Mouse (Mus musculus) G1E (cell line): ENCODE data around the gene Zfp507. TPM values are rescaled to one million over a fixed set of nuclear protein-coding genes. Genes with fewer than 3 reads are reported as not detected.

Experiments used
- ATAC-seq: 2 replicates; pipeline ENCODE4 v1.8.0; 2016; ENCODE audit warnings: mild to moderate bottlenecking; ENCODE audit not compliant: insufficient number of reproducible peaks, poor library complexity, low FRiP score, severe bottlenecking; ENCODE audit errors: extremely low read depth
- DNase-seq: peaks from one replicate; pipeline ENCODE4 v3.0.0; 2012; ENCODE audit warnings: low spot score
- H3K27me3 ChIP-seq: 2 replicates; pipeline ENCODE4 v1.6.1; 2012; ENCODE audit warnings: mild to moderate bottlenecking, low read length, inconsistent platforms; ENCODE audit not compliant: insufficient read depth
- H3K36me3 ChIP-seq: replicated peaks from 2 replicates; pipeline ENCODE3; 2012; ENCODE audit warnings: mild to moderate bottlenecking, inconsistent platforms
- H3K4me1 ChIP-seq: 2 replicates; pipeline ENCODE4 v1.6.1; 2012; ENCODE audit warnings: low read depth, low read length, inconsistent platforms, mixed read lengths; ENCODE audit not compliant: insufficient read depth
- H3K4me3 ChIP-seq: 2 replicates; pipeline ENCODE4 v1.5.1; 2012; ENCODE audit warnings: low read depth, mild to moderate bottlenecking, inconsistent platforms, low read length, moderate library complexity, mixed read lengths
- H3K9me3 ChIP-seq: replicated peaks from 2 replicates; pipeline ENCODE4 v1.6.1; 2012; ENCODE audit warnings: inconsistent platforms
- CTCF ChIP-seq: IDR thresholded peaks from 2 replicates; pipeline ENCODE4 v1.5.1; 2012; ENCODE audit warnings: low read depth, low read length, inconsistent platforms, mixed read lengths
- GATA1 ChIP-seq: IDR thresholded peaks from 2 replicates; pipeline ENCODE4 v1.6.1; 2012; ENCODE audit warnings: borderline replicate concordance, low read length, inconsistent platforms, mixed read lengths
- GATA2 ChIP-seq: IDR thresholded peaks from 2 replicates; pipeline ENCODE4 v1.6.1; 2012; ENCODE audit warnings: low read depth, low read length, inconsistent platforms, borderline replicate concordance
- POLR2AphosphoS5 ChIP-seq: IDR thresholded peaks from 2 replicates; pipeline ENCODE4 v1.6.1; 2012; ENCODE audit warnings: low read depth, low read length, inconsistent platforms; ENCODE audit not compliant: insufficient replicate concordance
- TAL1 ChIP-seq: conservative IDR thresholded peaks from 2 replicates; pipeline ENCODE4 v1.6.1; 2012; ENCODE audit warnings: low read depth, low read length, inconsistent platforms, mixed read lengths
- polyA plus RNA-seq: library from polyadenylated mRNA; stranded (reverse); fragments of >175 nt; gene quantifications from 2 replicates; pipeline ENCODE4 v1.2.3, GENCODE M21; 2012
- total RNA-seq, 2 experiments: library from RNA; stranded (forward) in 1 of 2; stranded (reverse) in 1 of 2; fragments of 200-1000 nt in 1 of 2; fragments of >200 nt in 1 of 2; fragmentation: Nextera tagmentation in 1 of 2; gene quantifications; 2 replicates each; pipeline ENCODE4 v1.2.3; 2014 to 2017

The Zfp507 gene
- total and polyA plus RNA-seq, 3 experiments, result 8.9 to 48.1 (median 38.4) TPM

- no peaks in the 10 kb centered on the region for H3K9me3 ChIP-seq
- DNase-seq (no peak), ATAC-seq (no peak)
- peaks cover 27% of the 10 kb centered on the region for H3K36me3 ChIP-seq
- TF ChIP-seq CTCF (no peak), TAL1 (no peak)
- no peaks in the 10 kb centered on the region for H3K4me1 ChIP-seq
- H3K4me3 ChIP-seq, result no peak overlapping the region
- no peaks in the 10 kb centered on the region for H3K27me3 ChIP-seq
Measured at GRCm38 (mm10) chr7:35729621-35730031, 73.2 kb downstream of the Zfp507 start.

DNA sequence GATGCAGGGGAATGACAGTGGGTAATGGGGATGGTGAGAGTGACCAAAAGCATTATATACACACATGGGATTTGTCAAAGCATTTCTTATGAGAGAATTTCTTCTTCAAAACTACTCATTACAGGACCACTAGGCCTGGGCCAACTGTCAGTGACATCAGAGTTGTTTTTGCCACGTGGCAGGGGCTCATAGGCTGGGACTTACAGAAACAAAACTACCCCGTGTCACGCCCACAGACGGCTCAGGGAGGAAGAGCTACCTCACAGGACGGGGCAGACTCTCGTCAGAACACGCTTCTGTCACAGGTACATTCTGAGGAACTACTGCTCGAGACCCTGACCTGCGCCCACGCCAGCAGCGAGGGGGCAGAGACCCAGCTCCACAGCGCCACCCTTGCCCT lies 74.4 kb downstream of the Zfp507 start:
- Histone ChIP-seq H3K4me1 (no peaks in the 10 kb centered on the region), H3K4me3 (no peak overlapping the region), H3K9me3 (no peaks in the 10 kb centered on the region), H3K36me3 (peaks cover 23% of the 10 kb centered on the region), H3K27me3 (no peaks in the 10 kb centered on the region)
- DNase-seq (no peak), ATAC-seq (no peak)
- TF ChIP-seq POLR2AphosphoS5 (no peak), GATA2 (no peak), CTCF (no peak)

GRCm38 (mm10) chr7:35723035-35723434 lies 79.8 kb downstream of the Zfp507 start:
- Histone ChIP-seq H3K9me3 (no peaks in the 10 kb centered on the region), H3K36me3 (peaks cover 45% of the 10 kb centered on the region), H3K4me1 (no peaks in the 10 kb centered on the region), H3K27me3 (no peaks in the 10 kb centered on the region), H3K4me3 (no peak overlapping the region)
- no peak for TF ChIP-seq TAL1
- TF ChIP-seq GATA2, result no peak
- TF ChIP-seq GATA1, result no peak
- no peak for TF ChIP-seq CTCF
- no peak for TF ChIP-seq POLR2AphosphoS5
- no peak for ATAC-seq
- no peak for DNase-seq

Other genes starting within 250 kb of the Zfp507 start
- 122 and 136 TPM in 2 replicates for gene Nudt19, start 246.7 kb downstream of the Zfp507 start, total RNA-seq (2014; fragmentation: Nextera tagmentation)
- 79.1 and 85.6 TPM in 2 replicates for gene Nudt19, start 246.7 kb downstream of the Zfp507 start, total RNA-seq (2017)
- 30.1 and 31.9 TPM in 2 replicates for gene Nudt19, start 246.7 kb downstream of the Zfp507 start, polyA plus RNA-seq
- gene Rgs9bp, start 217.4 kb downstream of the Zfp507 start, total RNA-seq (2014; fragmentation: Nextera tagmentation), result 6.4 and 6.9 TPM in 2 replicates
- gene Rgs9bp, start 217.4 kb downstream of the Zfp507 start, total RNA-seq (2017), result 14.6 and 16.3 TPM in 2 replicates
- 0.54 and 0.59 TPM in 2 replicates for gene Rgs9bp, start 217.4 kb downstream of the Zfp507 start, polyA plus RNA-seq
- 130 and 163 TPM in 2 replicates for gene Ankrd27, start 216.8 kb downstream of the Zfp507 start, total RNA-seq (2014; fragmentation: Nextera tagmentation)
- 247 and 248 TPM in 2 replicates for gene Ankrd27, start 216.8 kb downstream of the Zfp507 start, total RNA-seq (2017)
- 165 and 202 TPM in 2 replicates for gene Ankrd27, start 216.8 kb downstream of the Zfp507 start, polyA plus RNA-seq
- gene Pdcd5, start 155.5 kb downstream of the Zfp507 start, total RNA-seq (2014; fragmentation: Nextera tagmentation), result 115 and 130 TPM in 2 replicates
- 118 and 119 TPM in 2 replicates for gene Pdcd5, start 155.5 kb downstream of the Zfp507 start, total RNA-seq (2017)
- gene Pdcd5, start 155.5 kb downstream of the Zfp507 start, polyA plus RNA-seq, result 154 and 164 TPM in 2 replicates
- gene Dpy19l3, start 48.5 kb downstream of the Zfp507 start, total RNA-seq (2014; fragmentation: Nextera tagmentation), result 12.6 and 21.2 TPM in 2 replicates
- 10.9 and 25.1 TPM in 2 replicates for gene Dpy19l3, start 48.5 kb downstream of the Zfp507 start, total RNA-seq (2017)
- 8.7 and 9.8 TPM in 2 replicates for gene Dpy19l3, start 48.5 kb downstream of the Zfp507 start, polyA plus RNA-seq